Mouse (Mus musculus) small intestine, adult 2 months (tissue): ENCODE data around the gene 2310039H08Rik.

Experiments used
- CTCF ChIP-seq: fragments of 200-500 bp; IDR thresholded peaks from 2 replicates; pipeline ENCODE4 v1.5.1; 2012; ENCODE audit warnings: low read depth, mild to moderate bottlenecking, control low read depth, inconsistent platforms, low read length, moderate library complexity, mixed read lengths; ENCODE audit not compliant: insufficient replicate concordance, insufficient read length; ENCODE audit errors: extremely low read depth
- POLR2A ChIP-seq: fragments of 200-500 bp; IDR thresholded peaks from 2 replicates; pipeline ENCODE4 v1.6.1; 2012; ENCODE audit warnings: low read depth, mild to moderate bottlenecking, control low read depth, inconsistent platforms, low read length, moderate library complexity

GRCm38 (mm10) chr17:46772038-46772403, 414 bp upstream of the 2310039H08Rik start:
- TF ChIP-seq POLR2A (no peak), CTCF (no peak)
